Mouse (Mus musculus) heart, postnatal 0 days (tissue): ENCODE data around the gene Plekhh1. TPM values are rescaled to one million over a fixed set of nuclear protein-coding genes. Genes with fewer than 3 reads are reported as not detected.

ENCODE experiments used
- ATAC-seq: fragments of 200-750 bp; cut with Nextera tagmentation; 2 replicates; pipeline ENCODE4 v1.8.0; 2017; ENCODE audit warnings: low read depth, moderate number of reproducible peaks, moderate library complexity; ENCODE audit not compliant: insufficient read depth
- DNase-seq: peaks from one replicate; pipeline ENCODE4 v3.0.0-alpha.2; 2016; ENCODE audit warnings: low spot score
- H3K27ac ChIP-seq: fragments of 300-500 bp; sonication (generic); 2 replicates; pipeline ENCODE4 v1.5.1; 2014; ENCODE audit warnings: low read depth, mild to moderate bottlenecking
- H3K27me3 ChIP-seq: fragments of 300-500 bp; sonication (generic); 2 replicates; pipeline ENCODE4 v1.6.1; 2014; ENCODE audit warnings: low read length, mixed read lengths; ENCODE audit not compliant: control insufficient read depth, insufficient read depth
- H3K36me3 ChIP-seq: fragments of 300-500 bp; sonication (generic); replicated peaks from 2 replicates; pipeline ENCODE4 v1.6.1; 2014; ENCODE audit warnings: low read length, mixed read lengths; ENCODE audit not compliant: control insufficient read depth, insufficient read depth
- H3K4me1 ChIP-seq: fragments of 300-500 bp; sonication (generic); 2 replicates; pipeline ENCODE4 v1.6.1; 2014; ENCODE audit warnings: antibody characterized with exemption; ENCODE audit not compliant: control insufficient read depth, insufficient read depth
- H3K4me2 ChIP-seq: fragments of 300-500 bp; sonication (generic); 2 replicates; pipeline ENCODE4 v1.6.1; 2014; ENCODE audit warnings: low read depth, mild to moderate bottlenecking, low read length, moderate library complexity
- H3K4me3 ChIP-seq: fragments of 300-500 bp; sonication (generic); 2 replicates; pipeline ENCODE4 v1.5.1; 2014; ENCODE audit warnings: low read depth, low read length
- H3K9ac ChIP-seq: fragments of 300-500 bp; sonication (generic); replicated peaks from 2 replicates; pipeline ENCODE4 v1.6.1; 2014; ENCODE audit warnings: low read depth, low read length, mixed read lengths
- H3K9me3 ChIP-seq: fragments of 300-500 bp; sonication (generic); replicated peaks from 2 replicates; pipeline ENCODE4 v1.6.1; 2016; ENCODE audit warnings: low read length; ENCODE audit not compliant: control insufficient read depth
- CTCF ChIP-seq: IDR thresholded peaks from 2 replicates; pipeline ENCODE4 v1.5.1; 2016; ENCODE audit warnings: antibody characterized with exemption, control low read depth, low read depth
- EP300 ChIP-seq: IDR thresholded peaks from 2 replicates; pipeline ENCODE4 v1.6.1; 2016; ENCODE audit warnings: antibody characterized with exemption, low read depth
- WGBS: fragments of 180-500 bp; shearing (Covaris S2); extraction: QIAGEN DNeasy Blood & Tissue Kit; methylation state at CpG from one replicate; pipeline ENCODE4 v1.1.7; 2014; 5-methylcytosine and 5-hydroxymethylcytosine counted together
- polyA plus RNA-seq: library from polyadenylated mRNA; unstranded; fragments of >200 nt; fragmentation: Nextera tagmentation; extraction: Ambion mirVana; gene quantifications from 2 replicates; pipeline ENCODE4 v1.2.1, GENCODE M21; 2015
- total RNA-seq: library from RNA; depleted of rRNA; stranded (reverse); fragments of >200 nt; gene quantifications from 2 replicates; pipeline ENCODE4 v1.2.3, GENCODE M21; 2014; ENCODE audit warnings: low replicate concordance; rRNA removed

Gene Plekhh1
- total and polyA plus RNA-seq, 2 experiments from 2014 or later = 4.0 to 15.0 TPM

DNA sequence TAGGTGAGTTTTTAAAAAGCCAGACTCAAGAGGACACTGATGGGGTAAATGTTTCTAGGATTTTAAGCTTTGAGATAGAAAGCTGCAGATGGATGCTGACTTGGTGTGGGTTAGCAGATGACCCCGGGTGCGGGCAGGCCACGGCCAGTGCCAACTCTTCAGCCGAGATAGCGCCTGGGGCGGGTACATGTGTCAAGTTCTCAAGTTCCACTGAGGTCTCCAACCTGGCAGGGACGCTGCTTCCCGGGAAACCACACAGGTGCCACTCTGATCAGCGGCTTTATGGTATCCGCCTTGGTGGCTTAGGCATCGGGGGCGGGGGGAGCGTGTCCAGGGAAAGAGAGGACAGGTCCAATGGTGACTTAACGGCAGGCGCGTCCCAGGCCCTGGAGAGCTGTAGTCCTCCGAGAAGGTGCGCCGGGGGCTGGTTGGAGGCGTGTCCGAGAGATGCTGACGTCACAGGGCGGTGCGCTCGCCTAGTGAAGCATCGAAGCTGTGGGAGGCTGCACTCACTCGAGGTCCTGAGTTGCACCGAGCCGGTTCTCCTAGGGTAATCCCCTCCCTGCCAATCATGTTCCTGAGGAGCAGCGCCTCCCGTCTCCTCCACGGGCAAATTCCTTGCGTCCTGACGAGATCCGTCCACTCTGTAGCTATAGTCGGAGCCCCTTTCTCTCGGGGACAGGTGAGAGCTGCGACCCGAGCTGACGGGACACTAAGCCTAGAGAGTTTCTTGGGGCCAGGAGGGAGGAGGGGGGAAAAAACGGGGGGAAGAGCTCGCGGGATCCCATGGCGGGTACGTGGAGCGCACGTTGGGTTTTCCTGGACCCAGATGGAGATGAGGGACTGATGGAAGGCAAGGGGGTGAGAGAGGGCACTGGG is 101.6 kb downstream of the Plekhh1 start, which contains the start of gene Arg2:
Arg2 (plus strand) TSS at position 479 of the 879 bp plus-strand sequence.
- H3K36me3 ChIP-seq = no peaks in the 10 kb centered on the region
- WGBS = 1% methylated on average over 47 of the region's 47 CpGs
- H3K9me3 ChIP-seq = no peaks in the 10 kb centered on the region
- peak within 1 kb of the TSS; percentile 70 for H3K4me2 ChIP-seq
- DNase-seq (no peak), ATAC-seq (0 out of 2 replicates have a peak, but pooled peaks have one; percentile 44)
- peak within 1 kb of the TSS; percentile 50 for H3K4me3 ChIP-seq
- H3K27me3 ChIP-seq = peaks cover 38% of the 10 kb centered on the region
- TF ChIP-seq CTCF = no peak
- TF ChIP-seq EP300 = no peak
- H3K27ac ChIP-seq = no peak within 1 kb of the TSS
- peaks cover 9% of the 10 kb centered on the region for H3K4me1 ChIP-seq
- no peak within 1 kb of the TSS for H3K9ac ChIP-seq

Other genes starting within 250 kb of the Plekhh1 start
- gene Atp6v1d, start 167.5 kb upstream of the Plekhh1 start, total RNA-seq = 41.0 and 42.9 TPM in 2 replicates
- gene Atp6v1d, start 167.5 kb upstream of the Plekhh1 start, polyA plus RNA-seq = 109 and 127 TPM in 2 replicates
- 37.7 and 53.4 TPM in 2 replicates for gene Eif2s1, start 167.3 kb upstream of the Plekhh1 start, total RNA-seq
- gene Eif2s1, start 167.3 kb upstream of the Plekhh1 start, polyA plus RNA-seq = 101 and 103 TPM in 2 replicates
- 2.2 and 3.2 TPM in 2 replicates for gene Plek2, start 122.2 kb upstream of the Plekhh1 start, total RNA-seq
- gene Plek2, start 122.2 kb upstream of the Plekhh1 start, polyA plus RNA-seq = 0.70 and 0.75 TPM in 2 replicates
- 4.8 and 12.8 TPM in 2 replicates for gene Tmem229b, start 21.5 kb upstream of the Plekhh1 start, total RNA-seq
- gene Tmem229b, start 21.5 kb upstream of the Plekhh1 start, polyA plus RNA-seq = 1.4 and 1.9 TPM in 2 replicates
- gene Pigh, start 60.5 kb downstream of the Plekhh1 start, total RNA-seq = 6.2 and 9.8 TPM in 2 replicates
- gene Pigh, start 60.5 kb downstream of the Plekhh1 start, polyA plus RNA-seq = 9.6 and 9.7 TPM in 2 replicates
- 3.0 TPM in 1 of 2 replicates, not detected in the other for gene Arg2, start 101.6 kb downstream of the Plekhh1 start, total RNA-seq
- gene Arg2, start 101.6 kb downstream of the Plekhh1 start, polyA plus RNA-seq = 0.21 TPM in 1 of 2 replicates, not detected in the other
- gene Vti1b, start 143.5 kb downstream of the Plekhh1 start, total RNA-seq = 7.2 and 35.1 TPM in 2 replicates
- gene Vti1b, start 143.5 kb downstream of the Plekhh1 start, polyA plus RNA-seq = 79.8 and 88.8 TPM in 2 replicates
- 6.8 and 24.0 TPM in 2 replicates for gene Rdh11, start 163.1 kb downstream of the Plekhh1 start, total RNA-seq
- gene Rdh11, start 163.1 kb downstream of the Plekhh1 start, polyA plus RNA-seq = 6.2 and 6.7 TPM in 2 replicates
- 0.12 and 1.4 TPM in 2 replicates for gene Rdh12, start 179.8 kb downstream of the Plekhh1 start, total RNA-seq
- 0.34 and 0.56 TPM in 2 replicates for gene Rdh12, start 179.8 kb downstream of the Plekhh1 start, polyA plus RNA-seq